Mouse (Mus musculus) heart, embryonic 12.5 days (tissue): ENCODE data around the gene Poln. TPM values are rescaled to one million over a fixed set of nuclear protein-coding genes. Genes with fewer than 3 reads are reported as not detected.

Experiments
- ATAC-seq: fragments of 200-750 bp; cut with Nextera tagmentation; 2 replicates; pipeline ENCODE4 v1.8.0; 2017; ENCODE audit warnings: moderate TSS enrichment, moderate library complexity; ENCODE audit not compliant: insufficient number of reproducible peaks, low FRiP score
- H3K27ac ChIP-seq: fragments of 300-500 bp; sonication (generic); 2 replicates; pipeline ENCODE4 v1.5.1; 2016; ENCODE audit warnings: mild to moderate bottlenecking, moderate library complexity; ENCODE audit not compliant: poor library complexity, severe bottlenecking
- H3K27me3 ChIP-seq: fragments of 300-500 bp; sonication (generic); replicated peaks from 2 replicates; pipeline ENCODE4 v1.6.1; 2016; ENCODE audit warnings: mild to moderate bottlenecking, moderate library complexity
- H3K36me3 ChIP-seq: fragments of 300-500 bp; sonication (generic); 2 replicates; pipeline ENCODE4 v1.6.1; 2016; ENCODE audit warnings: mild to moderate bottlenecking, moderate library complexity
- H3K4me1 ChIP-seq: fragments of 300-500 bp; sonication (generic); replicated peaks from 2 replicates; pipeline ENCODE4 v1.6.1; 2016; ENCODE audit warnings: mild to moderate bottlenecking
- H3K4me2 ChIP-seq: fragments of 300-500 bp; sonication (generic); 2 replicates; pipeline ENCODE4 v1.6.1; 2016; ENCODE audit warnings: mild to moderate bottlenecking, moderate library complexity
- H3K4me3 ChIP-seq: fragments of 300-500 bp; sonication (generic); 2 replicates; pipeline ENCODE4 v1.5.1; 2016; ENCODE audit warnings: mild to moderate bottlenecking
- H3K9ac ChIP-seq: fragments of 300-500 bp; sonication (generic); 2 replicates; pipeline ENCODE4 v1.6.1; 2016; ENCODE audit warnings: mild to moderate bottlenecking, moderate library complexity
- H3K9me3 ChIP-seq: fragments of 300-500 bp; sonication (generic); replicated peaks from 2 replicates; pipeline ENCODE4 v1.6.1; 2016; ENCODE audit warnings: mild to moderate bottlenecking, moderate library complexity
- WGBS: fragments of 180-500 bp; shearing (Covaris S2); methylation state at CpG from one replicate; pipeline ENCODE4 v1.1.7; 2016; 5-methylcytosine and 5-hydroxymethylcytosine counted together
- polyA plus RNA-seq: library from polyadenylated mRNA; unstranded; fragments of >200 nt; fragmentation: Nextera tagmentation; extraction: Ambion mirVana; gene quantifications from 2 replicates; pipeline ENCODE4 v1.2.1, GENCODE M21; 2016

Gene Poln
- polyA plus RNA-seq, 1 experiment from 2014 or later: 0.37 TPM

DNA sequence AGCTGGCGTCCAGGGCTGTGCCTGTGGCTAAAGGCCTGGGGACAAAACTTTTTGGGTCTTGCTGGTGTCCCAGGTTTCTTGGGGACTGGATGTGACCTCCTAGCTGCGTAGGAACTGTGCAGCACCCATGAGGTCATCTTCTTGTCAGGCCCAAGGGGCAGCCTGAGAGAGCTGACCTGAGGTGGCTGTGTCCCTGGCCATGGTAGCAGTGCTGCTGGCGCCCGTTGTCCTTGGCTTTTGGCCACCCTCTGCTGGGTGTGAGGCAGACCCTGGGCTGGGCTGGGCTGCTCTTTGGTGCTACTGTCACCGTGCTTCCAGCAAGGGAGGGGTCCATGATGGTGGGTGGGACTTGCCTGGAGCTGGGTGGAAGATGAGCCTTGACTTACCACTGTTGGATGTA lies 164.6 kb downstream of the Poln start:
- WGBS: 62% methylated on average over 5 of the region's 5 CpGs
- Histone ChIP-seq H3K4me1 (no peaks in the 10 kb centered on the region), H3K27me3 (peaks cover 21% of the 10 kb centered on the region), H3K4me2 (no peak overlapping the region), H3K9ac (no peak overlapping the region), H3K36me3 (peaks cover 6% of the 10 kb centered on the region; the same call in 1 of the 2 replicates), H3K4me3 (no peak overlapping the region), H3K27ac (no peak overlapping the region), H3K9me3 (no peaks in the 10 kb centered on the region)
- ATAC-seq: no peak

DNA sequence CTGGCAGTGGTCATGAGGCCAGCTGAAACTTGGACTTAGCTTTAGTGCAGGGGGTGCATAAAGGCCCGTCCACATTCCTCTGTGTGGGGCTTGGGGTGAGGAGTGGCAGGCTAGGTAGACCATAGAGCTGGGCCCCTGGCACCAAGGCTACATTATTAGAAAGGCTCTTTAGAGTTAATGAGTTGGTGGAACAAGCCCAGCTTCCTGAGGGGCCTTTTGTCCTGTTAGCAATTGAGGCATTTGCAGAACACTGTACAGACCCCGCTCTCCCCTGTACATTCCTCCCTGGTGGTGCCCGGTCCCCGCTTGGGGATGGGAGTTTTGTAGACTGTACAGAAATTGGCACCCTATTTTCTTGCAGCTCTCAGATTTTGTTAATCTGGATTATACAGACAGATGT lies 166.6 kb downstream of the Poln start:
- no peak overlapping the region for H3K9ac ChIP-seq
- H3K27me3 ChIP-seq: peaks cover 36% of the 10 kb centered on the region
- H3K9me3 ChIP-seq: no peaks in the 10 kb centered on the region
- H3K4me3 ChIP-seq: no peak overlapping the region
- peaks cover 3% of the 10 kb centered on the region; the same call in 1 of the 2 replicates for H3K4me1 ChIP-seq
- peaks cover 6% of the 10 kb centered on the region; the same call in 1 of the 2 replicates for H3K36me3 ChIP-seq
- 81% methylated on average over 4 of the region's 4 CpGs for WGBS
- H3K4me2 ChIP-seq: no peak overlapping the region
- ATAC-seq: no peak
- H3K27ac ChIP-seq: no peak overlapping the region

DNA sequence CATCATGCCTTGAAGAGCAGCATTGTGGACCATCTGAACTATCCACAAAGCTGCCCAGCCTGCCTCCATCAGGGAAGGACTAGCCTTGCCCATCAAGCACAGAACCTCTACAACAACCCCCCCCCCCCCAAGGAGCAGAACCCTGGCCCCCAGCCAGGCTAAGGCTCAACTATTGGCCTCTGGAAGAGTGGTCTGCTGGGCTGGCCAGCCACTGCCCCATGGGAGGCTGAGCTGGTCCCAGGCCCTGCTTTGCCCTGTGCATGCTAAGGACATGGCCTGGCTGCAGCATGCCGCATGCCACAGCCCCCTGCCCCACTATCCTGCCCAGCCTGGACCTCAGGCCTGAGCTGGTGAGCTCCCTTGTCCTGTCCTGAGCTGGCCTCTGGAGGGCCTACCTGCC lies 167.8 kb downstream of the Poln start:
- no peaks in the 10 kb centered on the region for H3K9me3 ChIP-seq
- peaks cover 46% of the 10 kb centered on the region for H3K27me3 ChIP-seq
- no peak overlapping the region for H3K27ac ChIP-seq
- WGBS: 100% methylated on average over 1 of the region's 1 CpGs
- peaks cover 6% of the 10 kb centered on the region; the same call in 1 of the 2 replicates for H3K36me3 ChIP-seq
- H3K4me2 ChIP-seq: no peak overlapping the region
- ATAC-seq: no peak
- H3K4me1 ChIP-seq: peaks cover 5% of the 10 kb centered on the region; the same call in 1 of the 2 replicates
- no peak overlapping the region for H3K9ac ChIP-seq
- H3K4me3 ChIP-seq: no peak overlapping the region

DNA sequence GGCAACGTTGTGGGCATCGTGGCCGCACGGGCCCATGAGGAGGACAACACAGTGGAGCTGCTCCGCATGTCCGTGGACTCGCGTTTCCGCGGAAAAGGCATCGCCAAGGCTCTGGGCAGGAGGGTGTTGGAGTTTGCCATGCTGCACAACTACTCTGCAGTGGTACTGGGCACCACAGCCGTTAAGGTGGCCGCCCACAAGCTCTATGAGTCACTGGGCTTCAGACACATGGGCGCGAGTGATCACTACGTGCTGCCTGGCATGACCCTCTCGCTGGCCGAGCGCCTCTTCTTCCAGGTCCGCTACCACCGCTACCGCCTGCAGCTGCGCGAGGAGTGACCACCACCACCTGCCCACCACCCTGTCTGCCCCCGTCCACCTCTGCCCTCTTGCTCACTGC lies 168.4 kb downstream of the Poln start:
- peaks cover 6% of the 10 kb centered on the region; the same call in 1 of the 2 replicates for H3K36me3 ChIP-seq

DNA sequence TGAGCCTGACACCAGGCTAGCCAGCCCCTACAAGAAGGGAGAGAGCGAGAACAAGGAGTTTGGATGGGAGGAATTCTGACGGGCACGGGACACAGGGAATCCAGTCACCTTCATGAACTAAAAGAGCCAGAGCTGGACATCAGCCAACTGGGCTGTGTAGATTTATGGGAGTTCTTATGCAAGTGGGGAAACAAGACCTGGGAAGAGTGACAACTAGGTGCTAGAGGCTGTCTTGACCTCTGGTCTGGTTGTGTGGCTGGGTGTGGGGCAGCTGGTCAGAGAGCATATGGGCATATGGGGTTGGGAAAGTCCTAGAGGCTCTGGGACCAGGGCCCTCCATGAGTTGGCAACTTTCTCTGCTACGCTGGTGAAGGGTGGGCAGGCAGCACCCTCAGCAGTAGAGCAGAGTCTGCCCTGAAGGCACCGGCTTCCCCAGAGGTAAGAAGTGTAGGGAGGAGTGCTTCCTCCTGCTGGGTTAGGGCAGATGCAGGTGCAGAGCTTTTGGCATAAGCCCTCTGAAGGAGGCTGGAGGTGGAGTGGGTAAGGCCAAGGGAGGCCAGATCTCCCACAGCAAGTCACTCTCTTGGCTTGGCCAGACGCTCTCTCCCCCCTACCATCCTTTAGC lies 169.7 kb downstream of the Poln start:
- H3K4me1 ChIP-seq: peaks cover 5% of the 10 kb centered on the region; the same call in 1 of the 2 replicates
- H3K27ac ChIP-seq: no peak overlapping the region
- H3K9ac ChIP-seq: no peak overlapping the region
- peaks cover 6% of the 10 kb centered on the region; the same call in 1 of the 2 replicates for H3K36me3 ChIP-seq
- H3K4me3 ChIP-seq: no peak overlapping the region
- no peak for ATAC-seq
- 69% methylated on average over 6 of the region's 6 CpGs for WGBS
- H3K9me3 ChIP-seq: no peaks in the 10 kb centered on the region
- no peak overlapping the region for H3K4me2 ChIP-seq
- H3K27me3 ChIP-seq: peaks cover 64% of the 10 kb centered on the region

More for the DNA sequence above, 168.4 kb downstream of the Poln start:
- Histone ChIP-seq H3K27me3 (peaks cover 52% of the 10 kb centered on the region), H3K4me2 (no peak overlapping the region), H3K9ac (no peak overlapping the region), H3K9me3 (no peaks in the 10 kb centered on the region), H3K4me3 (no peak overlapping the region), H3K27ac (no peak overlapping the region), H3K4me1 (peaks cover 5% of the 10 kb centered on the region; the same call in 1 of the 2 replicates)
- 90% methylated on average over 25 of the region's 25 CpGs for WGBS
- no peak for ATAC-seq

DNA sequence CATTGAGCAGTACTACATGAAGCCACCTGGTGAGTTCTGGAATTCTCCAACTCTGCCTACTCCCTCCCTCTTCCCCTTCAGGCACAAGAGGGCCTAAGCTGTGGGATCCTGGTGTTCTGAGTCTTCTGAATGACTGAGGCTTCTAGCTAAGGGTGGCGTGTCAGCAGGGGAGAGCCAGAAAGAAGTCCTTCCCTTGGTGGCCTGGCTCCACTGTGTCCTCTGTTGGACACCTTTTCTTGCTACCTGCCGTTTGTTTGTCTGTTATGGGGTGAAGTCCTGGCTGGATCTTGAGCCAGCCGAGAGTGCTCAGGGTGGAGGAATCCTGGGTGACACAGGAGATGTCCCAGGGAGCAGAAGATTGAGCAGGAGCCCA lies 170.8 kb downstream of the Poln start:
- Histone ChIP-seq H3K9ac (no peak overlapping the region), H3K36me3 (peaks cover 6% of the 10 kb centered on the region; the same call in 1 of the 2 replicates), H3K4me2 (no peak overlapping the region), H3K4me3 (no peak overlapping the region), H3K9me3 (no peaks in the 10 kb centered on the region), H3K27ac (no peak overlapping the region), H3K4me1 (peaks cover 5% of the 10 kb centered on the region; the same call in 1 of the 2 replicates), H3K27me3 (peaks cover 71% of the 10 kb centered on the region)
- 76% methylated on average over 3 of the region's 3 CpGs for WGBS
- no peak for ATAC-seq

DNA sequence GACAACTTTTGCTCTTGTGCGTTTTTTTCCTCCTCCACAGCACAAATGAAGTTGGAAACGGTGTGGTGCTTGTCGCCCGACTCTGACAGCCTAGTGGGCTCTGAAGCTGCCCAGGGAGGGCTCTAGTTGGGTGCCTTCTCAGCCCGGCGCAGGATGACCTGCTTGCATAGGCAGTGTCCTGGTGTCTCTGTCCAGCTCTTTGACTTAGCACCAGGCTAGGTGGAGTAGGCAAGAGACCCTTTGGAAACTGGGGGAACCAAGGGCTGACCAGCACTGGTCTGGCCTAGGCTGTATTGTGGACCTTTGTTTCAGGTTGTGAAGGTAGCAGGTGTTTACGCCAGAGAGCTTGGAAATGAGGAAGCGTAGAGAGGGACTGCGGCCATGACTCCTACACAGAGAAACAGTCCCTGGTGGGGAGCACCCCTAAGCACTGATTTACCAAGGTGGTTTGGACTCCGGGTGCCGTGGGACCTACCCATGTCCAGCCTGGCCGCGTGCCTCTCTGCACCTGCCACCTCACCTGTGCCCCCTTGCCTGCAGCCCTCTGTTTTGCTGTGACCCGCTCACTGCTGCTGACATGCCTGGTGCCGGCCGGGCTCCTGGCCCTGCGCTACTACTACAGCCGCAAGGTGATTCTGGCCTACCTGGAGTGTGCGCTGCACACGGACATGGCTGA lies 171.3 kb downstream of the Poln start:
- Histone ChIP-seq H3K4me1 (peaks cover 5% of the 10 kb centered on the region; the same call in 1 of the 2 replicates), H3K9me3 (no peaks in the 10 kb centered on the region), H3K4me2 (peak overlapping the region; percentile 96), H3K9ac (no peak overlapping the region), H3K27me3 (peaks cover 71% of the 10 kb centered on the region), H3K27ac (no peak overlapping the region), H3K36me3 (peaks cover 6% of the 10 kb centered on the region; the same call in 1 of the 2 replicates), H3K4me3 (peak overlapping the region; percentile 68)
- 63% methylated on average over 20 of the region's 20 CpGs for WGBS
- no peak for ATAC-seq

DNA sequence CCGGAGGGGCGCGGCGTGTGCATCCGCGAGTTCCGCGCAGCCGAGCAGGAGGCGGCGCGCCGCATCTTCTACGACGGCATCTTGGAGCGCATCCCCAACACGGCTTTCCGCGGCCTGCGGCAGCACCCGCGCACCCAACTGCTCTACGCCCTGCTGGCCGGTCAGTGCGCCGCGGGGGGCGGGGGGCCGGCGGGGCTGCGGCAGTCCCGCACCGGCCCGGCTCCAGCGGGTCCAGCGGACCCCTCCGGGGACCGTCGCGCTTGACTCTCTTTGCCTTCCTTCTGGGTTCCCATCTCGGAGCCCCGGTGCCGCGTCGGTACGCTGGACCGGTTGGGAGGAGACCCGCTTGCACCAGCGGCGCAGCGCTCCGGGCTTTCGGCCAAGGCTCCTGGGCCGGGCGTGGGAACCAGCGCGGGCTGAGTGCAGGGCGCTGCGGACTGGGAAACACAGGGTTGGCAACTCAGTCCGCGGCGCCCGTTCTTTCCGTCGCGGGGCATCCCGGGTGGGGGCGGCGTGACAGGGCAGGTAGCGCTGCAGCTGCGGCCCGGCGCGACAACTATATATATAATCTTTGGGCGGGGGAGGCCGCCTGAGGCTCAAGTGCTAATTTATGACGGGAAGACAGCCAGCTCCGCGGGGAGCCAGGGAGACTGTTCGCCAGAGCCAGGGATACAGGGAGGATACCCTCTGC lies 172.1 kb downstream of the Poln start:
- ATAC-seq: peak; percentile 27; the same call in 1 of the 2 replicates
- H3K27me3 ChIP-seq: peaks cover 75% of the 10 kb centered on the region
- 2% methylated on average over 77 of the region's 80 CpGs for WGBS
- no peak overlapping the region for H3K27ac ChIP-seq
- peak overlapping the region; percentile 68 for H3K4me3 ChIP-seq
- no peaks in the 10 kb centered on the region for H3K9me3 ChIP-seq
- H3K9ac ChIP-seq: peak overlapping the region; percentile 67
- H3K4me1 ChIP-seq: peaks cover 5% of the 10 kb centered on the region; the same call in 1 of the 2 replicates
- H3K4me2 ChIP-seq: peak overlapping the region; percentile 96
- peaks cover 6% of the 10 kb centered on the region; the same call in 1 of the 2 replicates for H3K36me3 ChIP-seq

DNA sequence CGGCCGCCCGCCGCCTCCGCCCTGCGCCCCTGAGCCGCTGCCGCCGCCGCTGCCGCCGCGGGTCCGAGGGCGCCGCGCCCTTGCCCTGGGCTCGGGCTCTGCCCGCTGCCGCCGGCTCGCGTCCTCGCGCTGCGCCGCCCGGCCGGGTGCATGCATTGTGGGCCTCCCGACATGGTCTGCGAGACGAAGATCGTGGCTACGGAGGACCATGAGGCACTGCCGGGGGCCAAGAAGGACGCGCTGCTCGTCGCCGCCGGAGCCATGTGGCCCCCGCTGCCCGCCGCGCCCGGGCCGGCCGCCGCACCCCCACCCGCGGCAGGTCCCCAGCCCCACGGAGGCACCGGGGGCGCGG lies 172.6 kb downstream of the Poln start:
- peaks cover 75% of the 10 kb centered on the region for H3K27me3 ChIP-seq
- no peak overlapping the region for H3K27ac ChIP-seq
- peak overlapping the region; percentile 67 for H3K9ac ChIP-seq
- peaks cover 6% of the 10 kb centered on the region; the same call in 1 of the 2 replicates for H3K36me3 ChIP-seq
- peak overlapping the region; percentile 96 for H3K4me2 ChIP-seq
- 2% methylated on average over 55 of the region's 55 CpGs for WGBS
- peaks cover 5% of the 10 kb centered on the region; the same call in 1 of the 2 replicates for H3K4me1 ChIP-seq
- no peaks in the 10 kb centered on the region for H3K9me3 ChIP-seq
- H3K4me3 ChIP-seq: peak overlapping the region; percentile 68
- ATAC-seq: peak; percentile 17; the same call in 1 of the 2 replicates

DNA sequence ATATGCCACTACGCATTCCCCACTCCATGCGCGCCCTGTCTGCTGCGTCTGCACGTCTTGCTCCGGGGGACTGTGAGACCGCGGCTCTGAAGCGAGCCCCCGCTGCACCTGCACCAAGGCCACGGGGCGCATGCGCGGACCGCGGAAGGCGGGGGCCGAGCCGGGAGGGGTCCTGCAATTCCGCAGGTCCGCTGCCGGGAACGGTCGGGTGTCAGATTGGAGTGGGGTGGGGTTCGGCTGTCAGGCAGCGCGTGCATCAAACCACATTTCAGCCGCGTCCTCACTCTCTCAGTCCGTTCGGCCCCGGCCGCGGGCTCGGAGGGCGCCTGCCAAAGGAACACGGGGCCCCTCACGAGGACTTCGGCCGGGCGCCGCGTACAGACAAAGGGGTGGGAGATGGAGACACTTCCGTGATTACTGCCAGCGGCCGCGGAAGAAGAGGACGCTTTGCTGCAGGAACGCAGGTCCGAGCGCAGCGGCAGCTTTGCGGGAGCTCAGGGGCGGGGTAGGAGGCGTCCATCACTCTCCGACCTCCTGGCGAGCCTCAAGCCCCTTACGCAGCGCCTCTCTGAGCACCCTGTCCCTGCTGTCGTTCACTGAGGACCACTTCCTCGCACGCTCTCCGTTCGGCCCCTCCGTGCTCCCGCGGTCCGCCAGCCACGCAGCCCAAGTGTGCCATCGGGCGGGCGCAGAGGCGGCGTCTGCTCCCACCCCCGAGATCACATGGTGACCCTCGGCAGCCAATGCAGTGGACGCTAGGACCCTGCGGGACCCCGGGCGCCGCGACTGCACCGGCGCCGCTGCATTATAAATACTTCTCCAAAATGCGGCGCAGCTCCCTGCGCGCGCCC lies 173.2 kb downstream of the Poln start, which contains the start of gene Nat8l:
Gene Nat8l, plus strand, starts transcription at position 142 of the 851 bp plus-strand sequence.
- Histone ChIP-seq H3K4me3 (peak within 1 kb of the TSS; percentile 68), H3K9me3 (no peaks in the 10 kb centered on the region), H3K36me3 (peaks cover 5% of the 10 kb centered on the region; the same call in 1 of the 2 replicates), H3K4me1 (peaks cover 5% of the 10 kb centered on the region; the same call in 1 of the 2 replicates), H3K4me2 (peak within 1 kb of the TSS; percentile 96), H3K9ac (peak within 1 kb of the TSS; percentile 67), H3K27ac (no peak within 1 kb of the TSS), H3K27me3 (peaks cover 73% of the 10 kb centered on the region)
- under 1% methylated on average over 89 of the region's 90 CpGs for WGBS
- ATAC-seq: peak; percentile 72
